Mouse (Mus musculus): ENCODE data around the gene Olfr1418. TPM values are rescaled to one million over a fixed set of nuclear protein-coding genes. Genes with fewer than 3 reads are reported as not detected.
A peak's percentile ranks its signal among the peaks of the same experiment; 100 is the strongest.

Olfr1418 gene
- polyA plus RNA-seq, 1 experiment from 2014 or later: not detected

DNA sequence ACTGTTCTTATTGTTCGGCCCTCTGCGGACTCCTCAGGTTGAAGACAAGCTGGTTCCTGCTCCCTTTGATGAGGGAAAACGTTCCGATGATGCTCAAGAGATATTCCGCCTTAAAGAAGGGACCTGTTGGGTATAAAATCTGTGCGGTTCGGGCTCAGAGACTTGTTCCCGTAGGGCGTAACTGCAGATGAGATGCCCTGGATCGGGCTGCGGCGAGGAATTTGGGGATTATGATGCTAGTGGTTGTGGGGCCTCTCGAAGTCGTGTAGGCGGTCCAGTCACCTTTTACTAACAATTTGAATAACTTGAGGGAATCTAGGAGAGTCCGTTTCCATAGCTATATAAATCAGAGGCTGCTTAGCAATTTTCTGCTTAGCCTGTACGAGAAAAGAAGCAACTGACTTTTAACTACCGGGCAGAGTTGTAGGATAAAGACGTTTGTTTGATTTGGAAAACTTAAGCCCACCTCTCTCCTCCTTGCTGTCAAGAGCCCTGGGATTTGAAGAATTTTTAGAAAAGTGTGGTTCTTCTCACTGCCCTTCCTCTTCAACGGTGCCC lies 41.6 kb downstream of the Olfr1418 start, which contains the start of gene Stx3:
Stx3 (minus strand) TSS at position 261 of the 558 bp plus-strand sequence.
- Histone ChIP-seq H3K4me1 (peaks cover 27% of the 10 kb centered on the region), H3K27me3 (ENCODE audit: poor library complexity, severe bottlenecking) (peaks cover 57% of the 10 kb centered on the region), H3K36me3 (replicated peaks) (no peaks in the 10 kb centered on the region), H3K27ac (peak within 1 kb of the TSS; percentile 80), H3K4me3 (peak within 1 kb of the TSS; percentile 70), H3K9me3 (no peaks in the 10 kb centered on the region)
- no peak for DNase-seq (ENCODE audit: extremely low spot score, low spot score)
- WGBS: 1% methylated on average over 20 of the region's 20 CpGs

DNA sequence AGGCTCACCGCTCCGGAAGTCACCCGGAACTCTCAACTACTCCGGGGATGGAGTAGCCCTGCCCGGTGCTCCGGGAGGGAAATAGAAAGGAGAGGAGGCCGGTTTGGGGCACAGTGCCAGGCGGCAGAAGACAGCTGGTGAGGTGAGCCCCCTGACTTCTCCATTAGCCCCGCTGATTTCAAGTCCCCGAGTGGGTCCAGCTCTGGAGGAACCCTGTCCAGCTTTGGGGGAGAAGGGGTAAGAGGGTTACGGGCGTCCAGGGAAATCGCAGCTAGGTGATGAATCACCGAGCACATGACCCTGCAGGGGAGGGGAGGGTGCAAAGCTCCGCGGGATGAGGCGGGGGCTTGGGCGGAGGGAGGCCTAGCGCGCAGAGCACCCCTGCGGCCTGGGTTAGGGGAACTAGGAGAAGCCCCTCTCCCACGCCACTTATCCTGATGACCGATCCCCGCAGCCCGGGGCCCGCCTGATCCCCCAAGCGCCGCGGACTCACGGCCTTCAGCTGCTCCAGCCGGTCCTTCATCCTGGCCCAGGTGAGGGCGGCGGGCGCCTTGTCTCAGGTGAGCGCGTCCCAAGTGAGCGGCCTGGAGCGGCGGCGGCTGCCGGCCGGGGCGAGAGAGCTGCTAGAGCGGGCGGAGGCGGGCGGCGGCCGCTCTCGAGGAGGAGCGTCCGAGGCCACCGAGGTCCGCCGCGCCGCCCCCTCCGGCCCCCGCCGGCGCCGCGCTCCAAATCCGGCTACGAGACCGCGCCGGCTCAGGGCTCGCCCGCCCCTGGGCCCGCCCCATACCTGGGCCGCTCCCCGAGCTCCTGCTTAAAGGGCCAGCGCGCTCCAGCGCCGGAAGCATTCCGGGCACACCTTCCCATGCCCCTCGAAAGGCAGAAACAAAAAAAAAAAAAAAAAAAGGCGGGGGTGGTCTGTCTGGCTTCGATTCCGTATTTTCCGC lies 42.4 kb downstream of the Olfr1418 start:
- Histone ChIP-seq H3K36me3 (replicated peaks) (no peaks in the 10 kb centered on the region), H3K27ac (peak overlapping the region; percentile 80), H3K27me3 (ENCODE audit: poor library complexity, severe bottlenecking) (peaks cover 57% of the 10 kb centered on the region), H3K4me3 (peak overlapping the region; percentile 70), H3K9me3 (no peaks in the 10 kb centered on the region), H3K4me1 (peaks cover 34% of the 10 kb centered on the region)
- DNase-seq (ENCODE audit: extremely low spot score, low spot score): peak; percentile 40
- under 1% methylated on average over 82 of the region's 83 CpGs for WGBS

DNA sequence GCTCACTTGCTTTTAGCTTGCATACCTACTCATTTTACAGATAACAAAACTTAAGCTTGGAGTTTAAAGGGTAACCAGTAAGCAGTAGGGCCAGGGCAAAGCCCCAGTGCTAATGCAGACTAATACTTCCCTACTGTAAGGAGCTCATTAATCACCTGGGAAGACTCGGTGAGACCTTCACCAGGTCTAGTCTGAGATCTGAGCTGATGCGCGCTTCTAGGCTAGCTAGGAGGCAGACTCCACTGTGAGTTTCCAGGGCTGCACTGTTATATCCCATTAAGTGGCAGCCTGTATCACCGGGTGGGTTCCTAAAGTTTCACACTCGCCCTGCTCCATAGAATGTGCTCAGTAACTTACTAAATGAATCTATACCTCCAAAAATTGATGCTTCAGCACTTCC lies 43.3 kb downstream of the Olfr1418 start:
- no peaks in the 10 kb centered on the region for H3K36me3 ChIP-seq (replicated peaks)
- DNase-seq (ENCODE audit: extremely low spot score, low spot score): no peak
- WGBS: 10% methylated on average over 5 of the region's 5 CpGs
- H3K9me3 ChIP-seq: no peaks in the 10 kb centered on the region
- peaks cover 43% of the 10 kb centered on the region for H3K4me1 ChIP-seq
- H3K27me3 ChIP-seq (ENCODE audit: poor library complexity, severe bottlenecking): peaks cover 57% of the 10 kb centered on the region
- no peak overlapping the region for H3K27ac ChIP-seq
- H3K4me3 ChIP-seq: peak overlapping the region; percentile 70

GRCm38 (mm10) chr19:11816706-11817105 lies 44.2 kb downstream of the Olfr1418 start:
- no peak for DNase-seq (ENCODE audit: extremely low spot score, low spot score)
- Histone ChIP-seq H3K4me3 (no peak overlapping the region), H3K36me3 (replicated peaks) (no peaks in the 10 kb centered on the region), H3K27ac (no peak overlapping the region), H3K9me3 (no peaks in the 10 kb centered on the region), H3K4me1 (peaks cover 52% of the 10 kb centered on the region), H3K27me3 (ENCODE audit: poor library complexity, severe bottlenecking) (peaks cover 57% of the 10 kb centered on the region)
- WGBS: 60% methylated on average over 6 of the region's 6 CpGs

- Histone ChIP-seq H3K27ac (no peak overlapping the region), H3K36me3 (replicated peaks) (no peaks in the 10 kb centered on the region), H3K4me3 (no peak overlapping the region), H3K9me3 (no peaks in the 10 kb centered on the region), H3K4me1 (peaks cover 59% of the 10 kb centered on the region), H3K27me3 (ENCODE audit: poor library complexity, severe bottlenecking) (peaks cover 52% of the 10 kb centered on the region)
- no peak for DNase-seq (ENCODE audit: extremely low spot score, low spot score)
- WGBS: 87% methylated on average over 6 of the region's 6 CpGs
These were observed 46.0 kb downstream of the Olfr1418 start for GRCm38 (mm10) chr19:11814742-11815333.

- peaks cover 50% of the 10 kb centered on the region for H3K4me1 ChIP-seq
- peaks cover 40% of the 10 kb centered on the region for H3K27me3 ChIP-seq (ENCODE audit: poor library complexity, severe bottlenecking)
- peak; percentile 27 for DNase-seq (ENCODE audit: extremely low spot score, low spot score)
- H3K27ac ChIP-seq: peak overlapping the region; percentile 65; the same call in 1 of the 2 replicates
- H3K9me3 ChIP-seq: no peaks in the 10 kb centered on the region
- 0 out of 2 replicates have a peak overlapping the region, but pooled peaks have one; percentile 5 for H3K4me3 ChIP-seq
- WGBS: 5% methylated on average over 8 of the region's 8 CpGs
- no peaks in the 10 kb centered on the region for H3K36me3 ChIP-seq (replicated peaks)
These were observed 47.2 kb downstream of the Olfr1418 start for GRCm38 (mm10) chr19:11813649-11814048.

- WGBS: 73% methylated on average over 4 of the region's 4 CpGs
- Histone ChIP-seq H3K36me3 (replicated peaks) (no peaks in the 10 kb centered on the region), H3K27ac (no peak overlapping the region), H3K4me1 (peaks cover 45% of the 10 kb centered on the region), H3K9me3 (no peaks in the 10 kb centered on the region), H3K4me3 (no peak overlapping the region), H3K27me3 (ENCODE audit: poor library complexity, severe bottlenecking) (peaks cover 35% of the 10 kb centered on the region)
- no peak for DNase-seq (ENCODE audit: extremely low spot score, low spot score)
These were observed 47.7 kb downstream of the Olfr1418 start for GRCm38 (mm10) chr19:11813136-11813535.

GRCm38 (mm10) chr19:11811688-11812365 lies 49.0 kb downstream of the Olfr1418 start:
- H3K9me3 ChIP-seq: no peaks in the 10 kb centered on the region
- no peak overlapping the region for H3K4me3 ChIP-seq
- peaks cover 47% of the 10 kb centered on the region for H3K4me1 ChIP-seq
- peaks cover 22% of the 10 kb centered on the region for H3K27me3 ChIP-seq (ENCODE audit: poor library complexity, severe bottlenecking)
- H3K27ac ChIP-seq: peak overlapping the region; percentile 67
- DNase-seq (ENCODE audit: extremely low spot score, low spot score): peak; percentile 50
- H3K36me3 ChIP-seq (replicated peaks): no peaks in the 10 kb centered on the region
- WGBS: 43% methylated on average over 5 of the region's 5 CpGs

DNA sequence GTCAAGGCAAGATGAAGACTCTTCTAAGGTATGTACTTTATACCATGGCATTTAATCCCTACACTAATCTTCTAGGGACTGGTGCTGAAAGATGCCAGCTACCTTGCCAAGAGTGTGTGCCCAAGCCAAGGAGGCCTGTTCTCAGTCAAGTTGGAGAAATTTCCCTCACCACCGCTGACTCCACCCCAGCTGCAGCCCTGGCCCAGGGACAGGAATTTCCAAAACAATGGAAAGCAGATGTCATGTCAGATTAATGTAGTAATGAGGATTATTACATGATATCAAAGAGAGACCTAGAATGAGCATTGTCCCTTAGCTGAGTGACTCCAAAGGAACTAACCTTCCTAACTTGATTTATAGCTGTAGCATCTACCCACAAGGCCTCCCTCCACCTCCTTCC lies 50.0 kb downstream of the Olfr1418 start:
- H3K9me3 ChIP-seq: no peaks in the 10 kb centered on the region
- no peak overlapping the region for H3K27ac ChIP-seq
- no peaks in the 10 kb centered on the region for H3K36me3 ChIP-seq (replicated peaks)
- H3K27me3 ChIP-seq (ENCODE audit: poor library complexity, severe bottlenecking): peaks cover 12% of the 10 kb centered on the region
- no peak overlapping the region for H3K4me3 ChIP-seq
- peaks cover 47% of the 10 kb centered on the region for H3K4me1 ChIP-seq
- 66% methylated on average over 1 of the region's 1 CpGs for WGBS
- DNase-seq (ENCODE audit: extremely low spot score, low spot score): no peak

DNA sequence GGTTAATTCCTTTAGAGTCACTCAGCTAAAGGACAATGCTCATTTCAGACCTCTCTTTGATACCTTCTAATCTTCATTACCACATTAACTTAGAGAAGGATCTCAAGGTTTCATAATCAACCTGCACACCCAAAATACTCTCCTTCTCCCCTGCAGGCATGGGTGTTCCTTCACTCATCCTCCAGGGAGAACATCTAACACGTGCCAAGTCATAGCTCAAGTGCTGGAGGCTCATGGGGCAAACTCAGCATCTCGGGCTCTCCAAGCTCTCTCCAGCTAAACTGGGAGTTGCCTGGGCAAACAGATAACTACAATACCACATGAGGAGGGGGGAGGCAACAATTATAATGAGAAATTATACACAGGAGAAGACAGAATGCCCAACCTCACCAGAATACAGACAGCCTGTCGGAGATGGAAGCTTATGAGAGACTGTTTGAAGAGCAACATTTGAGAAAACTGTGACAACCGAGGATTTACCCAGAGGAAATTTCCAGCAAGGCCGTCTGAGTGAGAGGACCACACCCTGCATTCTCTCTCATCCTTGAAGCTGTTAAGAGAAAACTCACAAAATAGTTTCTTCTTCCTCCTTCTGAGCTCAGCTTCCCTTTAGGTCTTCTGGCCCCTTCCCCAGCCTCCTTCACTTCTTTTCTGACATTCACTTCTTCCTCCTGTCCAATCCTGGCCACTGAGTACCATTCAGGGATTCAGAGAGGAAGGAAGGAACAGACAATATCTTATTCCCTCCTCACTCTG lies 50.7 kb downstream of the Olfr1418 start:
- DNase-seq (ENCODE audit: extremely low spot score, low spot score): no peak
- 83% methylated on average over 5 of the region's 5 CpGs for WGBS

DNA sequence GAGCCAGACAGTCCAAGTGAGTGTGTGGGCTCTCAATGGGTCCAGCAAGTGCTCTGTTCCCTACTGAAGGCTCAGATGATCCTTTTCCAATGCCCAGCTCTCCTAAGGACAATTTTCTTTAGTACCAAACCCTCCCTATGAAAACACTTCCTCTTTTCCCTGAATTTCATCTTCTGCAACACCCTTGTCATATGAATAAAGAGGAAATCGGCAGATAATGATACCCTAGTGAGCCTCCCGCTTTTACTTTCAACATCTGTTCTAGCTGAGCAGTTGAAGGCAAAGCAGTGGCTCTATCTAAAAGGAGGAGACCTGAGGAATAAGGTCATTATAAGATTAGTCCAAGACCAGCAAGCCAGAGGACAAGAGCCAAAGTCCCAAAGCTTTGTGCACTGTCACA lies 52.4 kb downstream of the Olfr1418 start:
- no peaks in the 10 kb centered on the region for H3K27me3 ChIP-seq (ENCODE audit: poor library complexity, severe bottlenecking)
- peaks cover 31% of the 10 kb centered on the region for H3K4me1 ChIP-seq
- no peaks in the 10 kb centered on the region for H3K9me3 ChIP-seq
- H3K27ac ChIP-seq: no peak overlapping the region
- 94% methylated on average over 2 of the region's 2 CpGs for WGBS
- no peak overlapping the region for H3K4me3 ChIP-seq
- no peaks in the 10 kb centered on the region for H3K36me3 ChIP-seq (replicated peaks)
- no peak for DNase-seq (ENCODE audit: extremely low spot score, low spot score)

More for the DNA sequence above, 50.7 kb downstream of the Olfr1418 start:
- no peaks in the 10 kb centered on the region for H3K9me3 ChIP-seq
- no peak overlapping the region for H3K27ac ChIP-seq
- H3K4me3 ChIP-seq: no peak overlapping the region
- peaks cover 47% of the 10 kb centered on the region for H3K4me1 ChIP-seq
- no peaks in the 10 kb centered on the region for H3K36me3 ChIP-seq (replicated peaks)
- H3K27me3 ChIP-seq (ENCODE audit: poor library complexity, severe bottlenecking): peaks cover 6% of the 10 kb centered on the region; the same call in 1 of the 2 replicates

- no peak for DNase-seq (ENCODE audit: extremely low spot score, low spot score)
- Histone ChIP-seq H3K36me3 (replicated peaks) (no peaks in the 10 kb centered on the region), H3K9me3 (no peaks in the 10 kb centered on the region), H3K27ac (no peak overlapping the region), H3K4me3 (no peak overlapping the region), H3K4me1 (peaks cover 25% of the 10 kb centered on the region), H3K27me3 (ENCODE audit: poor library complexity, severe bottlenecking) (no peaks in the 10 kb centered on the region)
- 36% methylated on average over 6 of the region's 6 CpGs for WGBS
These were observed 53.0 kb downstream of the Olfr1418 start for GRCm38 (mm10) chr19:11807822-11808221.

Measured in forebrain, embryonic 10.5 days (tissue).